Mouse (Mus musculus) urinary bladder, postnatal 14 days (tissue): ENCODE data around the gene Arhgap44.

Experiments used
- DNase-seq: peaks from one replicate; pipeline ENCODE4 v3.0.0; 2021; ENCODE audit warnings: low spot score

Gene Arhgap44

GRCm38 (mm10) chr11:65137145-65137652 is 25.6 kb downstream of the Arhgap44 start:
- DNase-seq, result no peak

- DNase-seq, result no peak
Observed at GRCm38 (mm10) chr11:65135251-65135739, 27.5 kb downstream of the Arhgap44 start.

- DNase-seq, result no peak
Observed at GRCm38 (mm10) chr11:65133661-65134060, 29.1 kb downstream of the Arhgap44 start.

GRCm38 (mm10) chr11:65129110-65129509 is 33.7 kb downstream of the Arhgap44 start:
- DNase-seq, result no peak

GRCm38 (mm10) chr11:65128666-65129065 is 34.1 kb downstream of the Arhgap44 start:
- DNase-seq, result peak; percentile 34

GRCm38 (mm10) chr11:65126566-65126965 is 36.2 kb downstream of the Arhgap44 start:
- peak; percentile 14 for DNase-seq

GRCm38 (mm10) chr11:65124913-65125418 is 37.8 kb downstream of the Arhgap44 start:
- no peak for DNase-seq

- DNase-seq, result no peak
Observed at GRCm38 (mm10) chr11:65120276-65120675, 42.5 kb downstream of the Arhgap44 start.

- no peak for DNase-seq
Observed at GRCm38 (mm10) chr11:65115811-65116210, 47.0 kb downstream of the Arhgap44 start.

- no peak for DNase-seq
Observed at GRCm38 (mm10) chr11:65112086-65112485, 50.7 kb downstream of the Arhgap44 start.

- no peak for DNase-seq
Observed at GRCm38 (mm10) chr11:65111651-65112050, 51.1 kb downstream of the Arhgap44 start.

- DNase-seq, result no peak
Observed at GRCm38 (mm10) chr11:65110058-65110457, 52.7 kb downstream of the Arhgap44 start.

- DNase-seq, result no peak
Observed at GRCm38 (mm10) chr11:65107734-65108171, 55.0 kb downstream of the Arhgap44 start.

GRCm38 (mm10) chr11:65107151-65107550 is 55.6 kb downstream of the Arhgap44 start:
- DNase-seq, result no peak

GRCm38 (mm10) chr11:65104076-65104475 is 58.7 kb downstream of the Arhgap44 start:
- no peak for DNase-seq

- DNase-seq, result no peak
Observed at GRCm38 (mm10) chr11:65101206-65101605, 61.6 kb downstream of the Arhgap44 start.

GRCm38 (mm10) chr11:65100031-65100430 is 62.7 kb downstream of the Arhgap44 start:
- no peak for DNase-seq

- no peak for DNase-seq
Observed at GRCm38 (mm10) chr11:65097526-65098070, 65.2 kb downstream of the Arhgap44 start.

GRCm38 (mm10) chr11:65096866-65097265 is 65.9 kb downstream of the Arhgap44 start:
- no peak for DNase-seq

- DNase-seq, result no peak
Observed at GRCm38 (mm10) chr11:65092851-65093250, 69.9 kb downstream of the Arhgap44 start.

- no peak for DNase-seq
Observed at GRCm38 (mm10) chr11:65090386-65090785, 72.4 kb downstream of the Arhgap44 start.

- no peak for DNase-seq
Observed at GRCm38 (mm10) chr11:65089982-65090381, 72.8 kb downstream of the Arhgap44 start.

- DNase-seq, result no peak
Observed at GRCm38 (mm10) chr11:65089282-65089681, 73.5 kb downstream of the Arhgap44 start.
